Mouse (Mus musculus) bone marrow, adult 2 months (tissue): ENCODE data around the gene Cyb561a3.

ENCODE experiments used
- CTCF ChIP-seq: fragments of 200-500 bp; IDR thresholded peaks from 2 replicates; pipeline ENCODE4 v1.5.1; 2011; ENCODE audit warnings: low read length, control low read depth; ENCODE audit not compliant: control insufficient read depth, insufficient read depth
- POLR2A ChIP-seq: fragments of 200-500 bp; IDR thresholded peaks from 2 replicates; pipeline ENCODE4 v1.6.1; 2011; ENCODE audit warnings: low read depth, mild to moderate bottlenecking, control low read depth, low read length, borderline replicate concordance; ENCODE audit not compliant: control insufficient read depth

- TF ChIP-seq CTCF (no peak), POLR2A (no peak)
These were observed 16.9 kb upstream of the Cyb561a3 start for GRCm38 (mm10) chr19:10560108-10560507.
